Mouse (Mus musculus) embryonic facial prominence, embryonic 12.5 days (tissue): ENCODE measurements at regions not wholly inside any gene's neighbourhood (a gene's known extent, or its start where the extent isn't known, plus 50 kb on each side); places are given as distances from the start of the nearest gene placed in this dataset.

Experiments
- ATAC-seq: fragments of 200-750 bp; cut with Nextera tagmentation; 2 replicates; pipeline ENCODE4 v1.8.0; 2017; ENCODE audit not compliant: insufficient number of reproducible peaks, insufficient read depth, low FRiP score, low TSS enrichment
- H3K27ac ChIP-seq: fragments of 300-500 bp; sonication (generic); 2 replicates; pipeline ENCODE4 v1.5.1; 2016; ENCODE audit warnings: mild to moderate bottlenecking
- H3K27me3 ChIP-seq: fragments of 300-500 bp; sonication (generic); 2 replicates; pipeline ENCODE4 v1.6.1; 2016; ENCODE audit warnings: mild to moderate bottlenecking, moderate library complexity
- H3K36me3 ChIP-seq: fragments of 300-500 bp; sonication (generic); 2 replicates; pipeline ENCODE4 v1.6.1; 2016; ENCODE audit warnings: mild to moderate bottlenecking
- H3K4me1 ChIP-seq: fragments of 300-500 bp; sonication (generic); 2 replicates; pipeline ENCODE4 v1.6.1; 2016
- H3K4me2 ChIP-seq: fragments of 300-500 bp; sonication (generic); replicated peaks from 2 replicates; pipeline ENCODE4 v1.6.1; 2016; ENCODE audit warnings: mild to moderate bottlenecking, moderate library complexity
- H3K4me3 ChIP-seq: fragments of 300-500 bp; sonication (generic); 2 replicates; pipeline ENCODE4 v1.5.1; 2016; ENCODE audit warnings: mild to moderate bottlenecking
- H3K9ac ChIP-seq: fragments of 300-500 bp; sonication (generic); 2 replicates; pipeline ENCODE4 v1.6.1; 2016; ENCODE audit warnings: mild to moderate bottlenecking, moderate library complexity
- H3K9me3 ChIP-seq: fragments of 300-500 bp; sonication (generic); 2 replicates; pipeline ENCODE4 v1.6.1; 2016; ENCODE audit warnings: mild to moderate bottlenecking, moderate library complexity
- WGBS: fragments of 180-500 bp; shearing (Covaris S2); methylation state at CpG from one replicate; pipeline ENCODE4 v1.1.7; 2016; 5-methylcytosine and 5-hydroxymethylcytosine counted together

GRCm38 (mm10) chr3:121104571-121105407, 66.7 kb downstream of the Rwdd3 start:
- Histone ChIP-seq H3K27ac (no peak overlapping the region), H3K36me3 (no peaks in the 10 kb centered on the region), H3K4me2 (peak overlapping the region; percentile 37), H3K9me3 (no peaks in the 10 kb centered on the region), H3K4me1 (no peaks in the 10 kb centered on the region), H3K4me3 (no peak overlapping the region), H3K9ac (no peak overlapping the region), H3K27me3 (no peaks in the 10 kb centered on the region)
- peak; percentile 89 for ATAC-seq
- 29% methylated on average over 20 of the region's 20 CpGs for WGBS

GRCm38 (mm10) chr3:121102871-121103270, 68.6 kb downstream of the Rwdd3 start:
- H3K9me3 ChIP-seq = no peaks in the 10 kb centered on the region
- no peak overlapping the region for H3K27ac ChIP-seq
- H3K27me3 ChIP-seq = no peaks in the 10 kb centered on the region
- H3K4me1 ChIP-seq = no peaks in the 10 kb centered on the region
- no peaks in the 10 kb centered on the region for H3K36me3 ChIP-seq
- no peak overlapping the region for H3K9ac ChIP-seq
- no peak overlapping the region for H3K4me2 ChIP-seq
- 61% methylated on average over 11 of the region's 11 CpGs for WGBS
- no peak for ATAC-seq
- H3K4me3 ChIP-seq = no peak overlapping the region

DNA sequence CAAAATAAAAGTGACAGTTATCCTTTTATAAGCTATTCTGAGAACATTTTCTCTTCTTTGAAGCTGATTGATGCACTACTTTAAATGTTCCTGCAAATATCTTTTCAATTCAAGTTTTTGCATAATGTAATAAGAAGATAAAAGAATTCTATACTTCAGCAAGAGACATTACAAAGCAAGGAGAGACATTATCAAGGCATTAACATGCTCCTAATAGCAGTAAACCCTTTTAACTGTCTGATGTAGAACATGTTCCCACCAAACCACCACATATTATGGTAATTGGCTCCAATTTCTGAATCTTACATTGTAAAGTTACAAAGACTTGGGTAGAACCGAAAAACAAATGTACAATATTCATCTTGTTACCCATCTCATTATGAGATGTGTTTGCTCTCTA, 69.4 kb downstream of the Rwdd3 start:
- Histone ChIP-seq H3K9ac (no peak overlapping the region), H3K4me1 (no peaks in the 10 kb centered on the region), H3K4me3 (no peak overlapping the region), H3K9me3 (no peaks in the 10 kb centered on the region), H3K36me3 (no peaks in the 10 kb centered on the region), H3K27me3 (no peaks in the 10 kb centered on the region), H3K4me2 (no peak overlapping the region), H3K27ac (no peak overlapping the region)
- no peak for ATAC-seq
- WGBS = 80% methylated on average over 1 of the region's 1 CpGs

GRCm38 (mm10) chr3:121100211-121100860, 71.2 kb downstream of the Rwdd3 start:
- no peaks in the 10 kb centered on the region for H3K36me3 ChIP-seq
- whole genome bisulfite sequencing = 67% methylated on average over 8 of the region's 8 CpGs

GRCm38 (mm10) chr3:121093509-121093908, 78.0 kb downstream of the Rwdd3 start:
- Histone ChIP-seq H3K27ac (no peak overlapping the region), H3K9ac (no peak overlapping the region), H3K27me3 (no peaks in the 10 kb centered on the region), H3K4me2 (no peak overlapping the region), H3K36me3 (no peaks in the 10 kb centered on the region), H3K4me3 (no peak overlapping the region), H3K4me1 (no peaks in the 10 kb centered on the region), H3K9me3 (no peaks in the 10 kb centered on the region)
- ATAC-seq = no peak
- WGBS = 53% methylated on average over 6 of the region's 6 CpGs

More at GRCm38 (mm10) chr3:121100211-121100860, 71.2 kb downstream of the Rwdd3 start:
- H3K4me1 ChIP-seq = no peaks in the 10 kb centered on the region
- H3K27ac ChIP-seq = no peak overlapping the region
- H3K4me3 ChIP-seq = no peak overlapping the region
- H3K9me3 ChIP-seq = no peaks in the 10 kb centered on the region
- no peak overlapping the region for H3K4me2 ChIP-seq
- no peaks in the 10 kb centered on the region for H3K27me3 ChIP-seq
- H3K9ac ChIP-seq = no peak overlapping the region
- no peak for ATAC-seq

- no peak overlapping the region for H3K9ac ChIP-seq
- no peak overlapping the region for H3K4me2 ChIP-seq
- no peaks in the 10 kb centered on the region for H3K36me3 ChIP-seq
- WGBS = 83% methylated on average over 5 of the region's 5 CpGs
- no peaks in the 10 kb centered on the region for H3K9me3 ChIP-seq
- ATAC-seq = no peak
- H3K4me1 ChIP-seq = no peaks in the 10 kb centered on the region
- no peak overlapping the region for H3K27ac ChIP-seq
- no peaks in the 10 kb centered on the region for H3K27me3 ChIP-seq
- H3K4me3 ChIP-seq = no peak overlapping the region
These were observed 82.8 kb downstream of the Rwdd3 start for GRCm38 (mm10) chr3:121088724-121089123.

- Histone ChIP-seq H3K4me2 (no peak overlapping the region), H3K9me3 (no peaks in the 10 kb centered on the region), H3K4me3 (no peak overlapping the region), H3K27me3 (no peaks in the 10 kb centered on the region), H3K36me3 (no peaks in the 10 kb centered on the region), H3K9ac (no peak overlapping the region), H3K4me1 (no peaks in the 10 kb centered on the region), H3K27ac (no peak overlapping the region)
- WGBS = 76% methylated on average over 5 of the region's 5 CpGs
- no peak for ATAC-seq
These were observed 102.8 kb downstream of the Rwdd3 start for GRCm38 (mm10) chr3:121068676-121069075.

GRCm38 (mm10) chr3:121035904-121036549, 135.5 kb downstream of the Rwdd3 start:
- no peaks in the 10 kb centered on the region for H3K36me3 ChIP-seq
- no peak overlapping the region for H3K4me2 ChIP-seq
- no peak for ATAC-seq
- H3K9me3 ChIP-seq = no peaks in the 10 kb centered on the region
- H3K27me3 ChIP-seq = no peaks in the 10 kb centered on the region
- H3K4me3 ChIP-seq = no peak overlapping the region
- no peaks in the 10 kb centered on the region for H3K4me1 ChIP-seq
- no peak overlapping the region for H3K9ac ChIP-seq
- H3K27ac ChIP-seq = no peak overlapping the region
- WGBS = 72% methylated on average over 9 of the region's 9 CpGs

GRCm38 (mm10) chr3:121025546-121026157, 145.8 kb downstream of the Rwdd3 start:
- Histone ChIP-seq H3K4me1 (0 out of 2 replicates have a peak, but pooled peaks cover 4% of the 10 kb centered on the region), H3K27ac (no peak overlapping the region), H3K9me3 (no peaks in the 10 kb centered on the region), H3K9ac (no peak overlapping the region), H3K27me3 (no peaks in the 10 kb centered on the region), H3K4me3 (no peak overlapping the region), H3K4me2 (no peak overlapping the region), H3K36me3 (no peaks in the 10 kb centered on the region)
- WGBS = 66% methylated on average over 9 of the region's 9 CpGs
- 0 out of 2 replicates have a peak, but pooled peaks have one; percentile 47 for ATAC-seq

DNA sequence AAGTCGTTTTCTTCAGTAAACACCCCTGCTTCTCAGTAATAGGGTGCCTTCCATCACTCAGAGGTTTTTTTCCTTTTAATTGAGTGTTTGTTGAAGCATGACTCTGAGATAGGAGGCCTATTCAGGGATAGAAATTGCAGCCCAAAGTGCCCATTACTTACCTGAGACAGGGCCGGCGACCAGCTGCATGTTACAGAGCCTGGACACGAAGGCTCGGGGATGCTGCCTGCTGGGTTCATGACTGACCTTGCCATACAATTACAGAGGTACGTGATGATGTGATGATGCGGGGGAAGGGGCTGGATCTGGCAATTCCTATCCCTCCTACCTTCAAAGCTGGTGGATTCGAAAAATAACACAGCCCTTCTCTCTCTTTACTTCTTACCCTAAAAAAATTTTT, 146.7 kb downstream of the Rwdd3 start:
- H3K9me3 ChIP-seq = no peaks in the 10 kb centered on the region
- no peaks in the 10 kb centered on the region for H3K36me3 ChIP-seq
- H3K9ac ChIP-seq = no peak overlapping the region
- 62% methylated on average over 8 of the region's 8 CpGs for WGBS
- no peak for ATAC-seq
- no peaks in the 10 kb centered on the region for H3K27me3 ChIP-seq
- no peak overlapping the region for H3K27ac ChIP-seq
- H3K4me3 ChIP-seq = no peak overlapping the region
- H3K4me1 ChIP-seq = 0 out of 2 replicates have a peak, but pooled peaks cover 4% of the 10 kb centered on the region
- no peak overlapping the region for H3K4me2 ChIP-seq

GRCm38 (mm10) chr3:121021126-121021848, 150.2 kb downstream of the Rwdd3 start:
- Histone ChIP-seq H3K27me3 (no peaks in the 10 kb centered on the region), H3K4me2 (no peak overlapping the region), H3K4me1 (0 out of 2 replicates have a peak, but pooled peaks cover 4% of the 10 kb centered on the region), H3K4me3 (no peak overlapping the region), H3K36me3 (no peaks in the 10 kb centered on the region), H3K9ac (no peak overlapping the region), H3K9me3 (no peaks in the 10 kb centered on the region), H3K27ac (no peak overlapping the region)
- WGBS = 81% methylated on average over 4 of the region's 4 CpGs
- ATAC-seq = no peak
